Mouse (Mus musculus) small intestine, adult 2 months (tissue): ENCODE results near the gene Abhd5. TPM values are rescaled to one million over a fixed set of nuclear protein-coding genes. Genes with fewer than 3 reads are reported as not detected.

Source experiments
- H3K27ac ChIP-seq: fragments of 200-500 bp; 2 replicates; pipeline ENCODE4 v1.5.1; 2012; ENCODE audit warnings: low read depth, low read length, control low read depth, inconsistent platforms; ENCODE audit not compliant: insufficient read depth
- H3K27me3 ChIP-seq: fragments of 200-500 bp; 2 replicates; pipeline ENCODE4 v1.6.1; 2012; ENCODE audit warnings: mild to moderate bottlenecking, moderate library complexity, low read length, inconsistent platforms; ENCODE audit not compliant: control insufficient read depth, insufficient read depth
- H3K36me3 ChIP-seq: fragments of 200-500 bp; 2 replicates; pipeline ENCODE4 v1.6.1; 2012; ENCODE audit warnings: mild to moderate bottlenecking, low read length, control low read depth, inconsistent platforms; ENCODE audit not compliant: control insufficient read depth, insufficient read depth
- H3K4me1 ChIP-seq: fragments of 200-500 bp; 2 replicates; pipeline ENCODE4 v1.6.1; 2012; ENCODE audit warnings: low read length, inconsistent platforms, mixed read lengths; ENCODE audit not compliant: control insufficient read depth, insufficient read depth, insufficient read length
- H3K4me3 ChIP-seq: fragments of 200-500 bp; 2 replicates; pipeline ENCODE4 v1.5.1; 2012; ENCODE audit warnings: low read depth, mild to moderate bottlenecking, control low read depth, inconsistent platforms, low read length, moderate library complexity
- CTCF ChIP-seq: fragments of 200-500 bp; IDR thresholded peaks from 2 replicates; pipeline ENCODE4 v1.5.1; 2012; ENCODE audit warnings: low read depth, mild to moderate bottlenecking, control low read depth, inconsistent platforms, low read length, moderate library complexity, mixed read lengths; ENCODE audit not compliant: insufficient replicate concordance, insufficient read length; ENCODE audit errors: extremely low read depth
- POLR2A ChIP-seq: fragments of 200-500 bp; IDR thresholded peaks from 2 replicates; pipeline ENCODE4 v1.6.1; 2012; ENCODE audit warnings: low read depth, mild to moderate bottlenecking, control low read depth, inconsistent platforms, low read length, moderate library complexity
- WGBS: fragments of 180-500 bp; shearing (Covaris S2); methylation state at CpG from one replicate; pipeline ENCODE4 v1.1.7; 2018; 5-methylcytosine and 5-hydroxymethylcytosine counted together
- polyA plus RNA-seq: library from polyadenylated mRNA; depleted of rRNA; stranded (reverse); fragments of >200 nt; gene quantifications from 2 replicates; pipeline ENCODE4 v1.2.3, GENCODE M21; 2012

The Abhd5 gene
- polyA plus RNA-seq, 1 experiment: 9.2 TPM

GRCm38 (mm10) chr9:122349286-122349685 is 2.1 kb upstream of the Abhd5 start:
- Histone ChIP-seq H3K27ac (no peak overlapping the region), H3K4me3 (no peak overlapping the region), H3K4me1 (peaks cover 3% of the 10 kb centered on the region; the same call in 1 of the 2 replicates), H3K27me3 (no peaks in the 10 kb centered on the region), H3K36me3 (no peaks in the 10 kb centered on the region)
- 81% methylated on average over 4 of the region's 4 CpGs for WGBS
- no peak for TF ChIP-seq CTCF
- no peak for TF ChIP-seq POLR2A

GRCm38 (mm10) chr9:122350396-122351130 is 845 bp upstream of the Abhd5 start:
- Histone ChIP-seq H3K27me3 (no peaks in the 10 kb centered on the region), H3K4me3 (no peak overlapping the region; the same call in 1 of the 2 replicates), H3K36me3 (no peaks in the 10 kb centered on the region), H3K4me1 (peaks cover 3% of the 10 kb centered on the region; the same call in 1 of the 2 replicates), H3K27ac (peak overlapping the region; percentile 64)
- TF ChIP-seq POLR2A (no peak), CTCF (no peak)
- WGBS: 61% methylated on average over 7 of the region's 7 CpGs

- H3K4me1 ChIP-seq: peaks cover 3% of the 10 kb centered on the region; the same call in 1 of the 2 replicates
- no peak for TF ChIP-seq POLR2A
- WGBS: under 1% methylated on average over 30 of the region's 30 CpGs
- H3K27ac ChIP-seq: peak overlapping the region; percentile 57
- H3K36me3 ChIP-seq: no peaks in the 10 kb centered on the region
- peak overlapping the region; percentile 81 for H3K4me3 ChIP-seq
- no peaks in the 10 kb centered on the region for H3K27me3 ChIP-seq
Observed at GRCm38 (mm10) chr9:122352025-122352392, 601 bp downstream of the Abhd5 start.

- 89% methylated on average over 4 of the region's 4 CpGs for WGBS
- no peak overlapping the region for H3K4me3 ChIP-seq
- H3K27me3 ChIP-seq: no peaks in the 10 kb centered on the region
- no peaks in the 10 kb centered on the region for H3K36me3 ChIP-seq
- peaks cover 3% of the 10 kb centered on the region; the same call in 1 of the 2 replicates for H3K4me1 ChIP-seq
- no peak overlapping the region for H3K27ac ChIP-seq
- TF ChIP-seq CTCF (no peak), POLR2A (no peak)
Observed at GRCm38 (mm10) chr9:122352911-122353310, 1.5 kb downstream of the Abhd5 start.

GRCm38 (mm10) chr9:122354240-122354639 is 2.8 kb downstream of the Abhd5 start:
- TF ChIP-seq CTCF (no peak), POLR2A (no peak)
- no peaks in the 10 kb centered on the region for H3K27me3 ChIP-seq
- H3K27ac ChIP-seq: no peak overlapping the region
- H3K4me1 ChIP-seq: peaks cover 3% of the 10 kb centered on the region; the same call in 1 of the 2 replicates
- H3K4me3 ChIP-seq: no peak overlapping the region
- WGBS: 90% methylated on average over 3 of the region's 3 CpGs
- H3K36me3 ChIP-seq: no peaks in the 10 kb centered on the region

- Histone ChIP-seq H3K4me1 (no peaks in the 10 kb centered on the region), H3K27me3 (no peaks in the 10 kb centered on the region), H3K4me3 (no peak overlapping the region), H3K36me3 (no peaks in the 10 kb centered on the region), H3K27ac (no peak overlapping the region)
- WGBS: 91% methylated on average over 1 of the region's 1 CpGs
- TF ChIP-seq CTCF: no peak
- no peak for TF ChIP-seq POLR2A
Observed at GRCm38 (mm10) chr9:122357073-122357472, 5.7 kb downstream of the Abhd5 start.

- TF ChIP-seq CTCF (no peak), POLR2A (no peak)
- Histone ChIP-seq H3K27me3 (no peaks in the 10 kb centered on the region), H3K4me3 (no peak overlapping the region), H3K27ac (no peak overlapping the region), H3K36me3 (no peaks in the 10 kb centered on the region), H3K4me1 (no peaks in the 10 kb centered on the region)
- WGBS: 66% methylated on average over 1 of the region's 1 CpGs
Observed at GRCm38 (mm10) chr9:122357626-122358025, 6.2 kb downstream of the Abhd5 start.

GRCm38 (mm10) chr9:122364171-122364570 is 12.8 kb downstream of the Abhd5 start:
- Histone ChIP-seq H3K27ac (no peak overlapping the region), H3K27me3 (no peaks in the 10 kb centered on the region), H3K4me3 (no peak overlapping the region), H3K4me1 (no peaks in the 10 kb centered on the region), H3K36me3 (peaks cover 2% of the 10 kb centered on the region)
- WGBS: 92% methylated on average over 1 of the region's 1 CpGs
- no peak for TF ChIP-seq CTCF
